Mouse (Mus musculus) cerebellum, adult 2 months (tissue): ENCODE data around the gene Six6. TPM values are rescaled to one million over a fixed set of nuclear protein-coding genes. Genes with fewer than 3 reads are reported as not detected.
A peak's percentile ranks its signal among the peaks of the same experiment; 100 is the strongest.

ENCODE experiments used
- DNase-seq, 2 experiments: peaks; one replicate each; pipeline ENCODE4 v3.0.0; 2021
- H3K27ac ChIP-seq: fragments of 200-500 bp; 2 replicates; pipeline ENCODE4 v1.5.1; 2012; ENCODE audit warnings: low read length, control low read depth, inconsistent platforms; ENCODE audit not compliant: insufficient read depth
- H3K27me3 ChIP-seq: fragments of 200-500 bp; 2 replicates; pipeline ENCODE4 v1.6.1; 2012; ENCODE audit warnings: inconsistent platforms, mild to moderate bottlenecking, low read length, moderate library complexity; ENCODE audit not compliant: control insufficient read depth, insufficient read depth
- H3K4me1 ChIP-seq: fragments of 200-500 bp; 2 replicates; pipeline ENCODE4 v1.6.1; 2011; ENCODE audit warnings: low read length; ENCODE audit not compliant: control insufficient read depth, insufficient read depth
- H3K4me3 ChIP-seq: fragments of 200-500 bp; replicated peaks from 2 replicates; pipeline ENCODE3; 2011; ENCODE audit warnings: mild to moderate bottlenecking, low read depth, low read length, control low read depth; ENCODE audit not compliant: insufficient read depth
- CTCF ChIP-seq: fragments of 200-500 bp; IDR thresholded peaks from 2 replicates; pipeline ENCODE4 v1.5.1; 2011; ENCODE audit warnings: low read depth, mild to moderate bottlenecking, control low read depth, low read length, moderate library complexity, borderline replicate concordance; ENCODE audit not compliant: insufficient read depth
- POLR2A ChIP-seq: fragments of 200-500 bp; IDR thresholded peaks from 2 replicates; pipeline ENCODE4 v1.6.1; 2011; ENCODE audit warnings: low read length, control low read depth, borderline replicate concordance; ENCODE audit not compliant: insufficient read depth
- WGBS: fragments of 180-500 bp; shearing (Covaris S2); methylation state at CpG from one replicate; pipeline ENCODE4 v1.1.7; 2018; 5-methylcytosine and 5-hydroxymethylcytosine counted together
- polyA plus RNA-seq: library from polyadenylated mRNA; depleted of rRNA; stranded (reverse); fragments of >200 nt; gene quantifications from 2 replicates; pipeline ENCODE4 v1.2.3, GENCODE M21; 2012

The Six6 gene
- polyA plus RNA-seq, 1 experiment: not detected

DNA sequence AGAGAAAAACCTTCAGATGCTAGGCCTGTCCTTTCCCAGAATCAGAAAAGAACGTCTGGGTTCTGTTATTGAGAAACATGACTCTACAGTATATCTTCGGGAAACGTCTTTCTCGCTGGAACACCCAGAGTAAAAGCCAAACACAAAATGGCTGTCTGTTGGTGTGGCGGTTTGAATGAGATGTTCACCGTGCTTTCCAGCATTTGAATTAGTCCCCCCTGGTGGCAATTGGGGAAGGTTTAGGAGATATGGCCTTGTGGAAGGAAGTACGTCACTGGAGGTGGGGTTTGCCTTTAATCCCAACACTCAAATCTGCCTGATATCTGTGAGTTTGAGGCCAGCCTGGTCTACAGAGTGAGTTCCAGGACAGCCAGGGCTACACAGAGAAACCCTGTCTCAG, 27.8 kb downstream of the Six6 start:
- Histone ChIP-seq H3K27ac (no peak overlapping the region), H3K4me1 (no peaks in the 10 kb centered on the region), H3K27me3 (no peaks in the 10 kb centered on the region; the same call in 1 of the 2 replicates), H3K4me3 (no peak overlapping the region)
- WGBS: 85% methylated on average over 7 of the region's 7 CpGs
- no peak for DNase-seq
- TF ChIP-seq CTCF (no peak), POLR2A (no peak)

DNA sequence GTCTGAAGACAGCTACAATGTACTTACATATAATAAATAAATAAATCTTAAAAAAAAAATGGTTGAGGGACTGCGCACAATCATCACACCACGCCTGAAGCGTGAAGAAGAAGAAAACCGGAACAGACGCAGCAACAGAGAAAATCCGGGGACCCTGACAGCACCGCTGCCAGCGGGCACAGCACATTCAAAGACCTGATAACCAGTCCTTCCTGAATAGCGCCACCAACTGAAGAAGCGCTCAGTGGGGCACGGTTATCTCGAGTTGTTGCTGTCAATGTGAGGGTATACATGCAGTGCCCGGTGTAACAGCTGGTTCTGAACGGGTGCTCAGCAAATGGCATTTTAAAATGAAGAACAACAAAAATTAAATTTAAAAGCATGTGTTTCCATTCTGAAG, 30.9 kb downstream of the Six6 start:
- Histone ChIP-seq H3K4me1 (no peaks in the 10 kb centered on the region), H3K4me3 (no peak overlapping the region), H3K27me3 (no peaks in the 10 kb centered on the region; the same call in 1 of the 2 replicates), H3K27ac (no peak overlapping the region)
- WGBS: 62% methylated on average over 14 of the region's 14 CpGs
- no peak for DNase-seq
- TF ChIP-seq CTCF (no peak), POLR2A (no peak)

DNA sequence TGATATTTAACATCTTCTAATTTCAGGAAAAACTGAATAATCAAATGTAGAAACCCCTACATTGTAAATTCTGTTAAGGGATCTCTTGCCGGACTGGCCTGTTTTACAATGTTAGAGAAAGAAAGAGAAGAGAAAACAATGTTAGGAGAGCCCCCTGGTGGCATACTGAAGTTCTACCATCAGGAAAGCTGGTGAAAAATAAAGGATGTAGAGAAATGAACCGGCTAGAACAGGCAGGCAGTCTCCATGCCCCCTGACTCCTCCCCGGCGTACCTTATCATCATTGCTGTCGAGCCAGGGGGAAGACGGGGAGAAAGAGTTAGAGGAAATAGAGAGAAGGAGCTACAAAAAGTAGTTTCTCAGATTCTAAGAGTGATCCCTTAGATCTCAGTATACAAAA, 33.5 kb downstream of the Six6 start:
- WGBS: 2% methylated on average over 6 of the region's 6 CpGs
- H3K27ac ChIP-seq: no peak overlapping the region
- H3K4me1 ChIP-seq: no peaks in the 10 kb centered on the region
- peak; percentile 42; the same call in 1 of the 2 replicates for TF ChIP-seq CTCF
- TF ChIP-seq POLR2A: no peak
- peak; percentile 17 for DNase-seq
- no peaks in the 10 kb centered on the region; the same call in 1 of the 2 replicates for H3K27me3 ChIP-seq
- no peak overlapping the region for H3K4me3 ChIP-seq

GRCm38 (mm10) chr12:72976172-72976571, 36.5 kb downstream of the Six6 start:
- Histone ChIP-seq H3K4me1 (no peaks in the 10 kb centered on the region), H3K27me3 (no peaks in the 10 kb centered on the region; the same call in 1 of the 2 replicates), H3K27ac (no peak overlapping the region), H3K4me3 (no peak overlapping the region)
- TF ChIP-seq POLR2A: no peak
- WGBS: 17% methylated on average over 7 of the region's 7 CpGs
- no peak for DNase-seq

GRCm38 (mm10) chr12:72976718-72977117, 37.0 kb downstream of the Six6 start:
- 2% methylated on average over 12 of the region's 12 CpGs for WGBS
- TF ChIP-seq CTCF (peak; percentile 85), POLR2A (no peak)
- H3K27ac ChIP-seq: no peak overlapping the region
- H3K27me3 ChIP-seq: no peaks in the 10 kb centered on the region; the same call in 1 of the 2 replicates
- no peaks in the 10 kb centered on the region for H3K4me1 ChIP-seq
- peak; percentile 51 to 61 for DNase-seq
- H3K4me3 ChIP-seq: no peak overlapping the region

- Histone ChIP-seq H3K27me3 (no peaks in the 10 kb centered on the region; the same call in 1 of the 2 replicates), H3K4me3 (no peak overlapping the region), H3K27ac (no peak overlapping the region), H3K4me1 (no peaks in the 10 kb centered on the region)
- DNase-seq: no peak
- TF ChIP-seq CTCF: no peak
- TF ChIP-seq POLR2A: no peak
- WGBS: 88% methylated on average over 3 of the region's 3 CpGs
These were observed 38.2 kb downstream of the Six6 start for GRCm38 (mm10) chr12:72977851-72978250.

DNA sequence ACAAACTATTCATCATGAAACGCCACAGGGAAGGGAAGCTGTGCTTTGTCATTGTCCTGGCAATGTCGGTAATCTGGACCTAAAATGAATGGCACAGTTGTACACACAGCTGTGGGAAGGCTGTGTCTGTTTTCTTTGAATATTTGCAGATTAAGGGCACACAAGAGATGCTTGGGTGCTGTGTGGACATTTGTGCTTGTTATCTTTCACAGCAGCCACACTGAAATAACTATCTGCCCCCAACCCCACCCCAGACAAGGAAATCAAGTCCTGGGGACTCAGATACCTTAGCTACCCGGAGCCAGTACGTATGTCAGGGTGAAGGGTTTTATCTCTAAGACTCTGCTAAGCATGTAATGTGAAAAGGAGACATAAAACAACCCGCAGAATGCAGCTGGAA, 39.5 kb downstream of the Six6 start:
- TF ChIP-seq POLR2A (no peak), CTCF (no peak)
- 74% methylated on average over 5 of the region's 5 CpGs for WGBS
- no peak overlapping the region for H3K27ac ChIP-seq
- no peaks in the 10 kb centered on the region for H3K4me1 ChIP-seq
- no peak for DNase-seq
- H3K27me3 ChIP-seq: no peaks in the 10 kb centered on the region; the same call in 1 of the 2 replicates
- H3K4me3 ChIP-seq: no peak overlapping the region

DNA sequence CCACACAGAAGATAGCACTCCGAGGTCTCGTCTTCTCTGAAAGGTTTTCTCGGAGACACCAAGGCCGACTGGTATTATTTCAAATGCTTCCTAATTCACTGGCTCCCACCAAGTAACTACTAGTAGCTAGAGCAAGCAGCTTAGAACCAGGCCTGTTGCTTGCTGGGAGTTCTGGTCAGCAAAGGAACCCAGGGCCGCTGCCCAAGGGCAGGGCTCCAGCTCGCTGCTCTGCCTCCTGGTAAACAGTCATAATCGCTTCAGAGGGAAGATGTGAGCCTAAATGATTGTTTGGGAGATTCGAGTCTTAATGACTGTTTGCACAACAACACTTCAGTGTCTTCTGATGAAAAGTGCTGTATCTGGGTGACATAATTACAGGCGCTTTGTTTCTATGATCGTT, 42.9 kb downstream of the Six6 start:
- DNase-seq: no peak
- WGBS: 88% methylated on average over 10 of the region's 10 CpGs
- Histone ChIP-seq H3K27ac (no peak overlapping the region), H3K4me3 (no peak overlapping the region), H3K27me3 (no peaks in the 10 kb centered on the region; the same call in 1 of the 2 replicates), H3K4me1 (no peaks in the 10 kb centered on the region)
- no peak for TF ChIP-seq POLR2A
- TF ChIP-seq CTCF: no peak
